Mouse (Mus musculus): ENCODE results near the gene Tlk1. TPM values are rescaled to one million over a fixed set of nuclear protein-coding genes. Genes with fewer than 3 reads are reported as not detected.
"Not testable (repeated sequence)": the region's sequence is repeated elsewhere in the genome, so short reads cannot be mapped to it uniquely, and the experiment has no call there.

Tlk1 gene
- polyA plus RNA-seq, 1 experiment from 2014 or later: 53.9 TPM

DNA sequence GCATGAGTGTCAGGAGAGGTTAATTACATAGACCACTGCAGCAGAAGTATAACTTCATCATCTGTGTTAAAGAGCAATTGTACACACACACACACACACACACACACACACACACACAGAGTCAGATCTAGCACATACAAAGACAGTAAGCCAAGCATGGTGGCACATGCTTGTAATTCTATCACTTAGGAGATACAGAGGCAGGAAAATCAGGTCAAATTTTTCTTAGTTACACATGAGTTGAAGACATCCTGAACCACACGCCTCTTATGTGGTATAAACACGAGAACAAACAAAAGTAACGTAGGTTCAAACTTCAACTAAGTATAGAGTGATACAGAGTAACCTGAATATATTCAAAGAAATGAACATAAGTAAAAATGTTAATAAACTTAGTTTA is 15.6 kb downstream of the Tlk1 start:
- Histone ChIP-seq H3K27me3 (replicated peaks) (no peaks in the 10 kb centered on the region), H3K4me2 (no peak overlapping the region), H3K9me3 (replicated peaks) (no peaks in the 10 kb centered on the region), H3K36me3 (peaks cover 15% of the 10 kb centered on the region), H3K4me1 (peaks cover 37% of the 10 kb centered on the region), H3K4me3 (no peak overlapping the region), H3K27ac (no peak overlapping the region), H3K9ac (no peak overlapping the region)
- WGBS (ENCODE audit: insufficient replicate concordance): 84% methylated on average over 3 of the region's 3 CpGs
- ATAC-seq: no peak

DNA sequence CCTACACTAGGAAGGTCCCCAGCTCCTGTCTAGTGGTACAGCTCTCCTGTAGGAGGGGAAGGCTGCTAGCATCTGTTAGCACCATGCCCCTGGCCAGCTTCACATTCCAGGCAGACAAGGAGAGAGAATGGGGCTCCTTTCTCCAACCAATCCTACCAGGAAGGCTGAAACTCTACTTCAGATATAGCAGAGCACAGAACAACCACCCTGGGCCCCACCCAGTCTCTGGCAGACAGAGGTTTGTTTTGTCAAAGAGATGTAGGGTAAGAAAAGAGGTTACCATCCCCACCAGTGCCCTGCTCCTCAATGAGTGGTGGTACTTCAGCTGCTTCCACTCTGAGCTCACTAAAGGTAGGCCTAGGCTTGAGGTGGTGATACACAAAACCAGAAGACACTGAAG is 16.8 kb downstream of the Tlk1 start:
- H3K36me3 ChIP-seq: peaks cover 25% of the 10 kb centered on the region
- H3K4me1 ChIP-seq: peaks cover 41% of the 10 kb centered on the region
- H3K4me3 ChIP-seq: no peak overlapping the region
- no peak overlapping the region for H3K9ac ChIP-seq
- no peaks in the 10 kb centered on the region for H3K9me3 ChIP-seq (replicated peaks)
- no peak overlapping the region for H3K27ac ChIP-seq
- H3K27me3 ChIP-seq (replicated peaks): no peaks in the 10 kb centered on the region
- H3K4me2 ChIP-seq: no peak overlapping the region
- ATAC-seq: no peak

DNA sequence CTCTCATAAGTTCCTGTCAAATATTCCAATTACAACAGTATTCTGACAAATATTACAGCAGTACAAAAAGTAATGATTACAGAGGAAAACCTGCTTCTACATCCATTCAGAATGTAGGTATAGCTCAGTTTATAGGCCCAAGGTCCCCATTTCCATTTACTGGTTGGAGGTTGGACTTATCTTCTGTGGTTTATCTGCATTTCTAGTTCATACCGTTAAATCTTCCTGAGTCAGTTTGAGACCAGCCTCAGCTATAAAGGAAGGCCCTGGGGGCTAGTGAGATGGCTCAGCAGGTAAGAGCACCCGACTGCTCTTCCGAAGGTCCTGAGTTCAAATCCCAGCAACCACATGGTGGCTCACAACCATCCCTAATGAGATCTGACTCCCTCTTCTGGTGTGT is 17.9 kb downstream of the Tlk1 start:
- H3K4me1 ChIP-seq: peaks cover 46% of the 10 kb centered on the region
- H3K4me3 ChIP-seq; H3K9ac ChIP-seq; ATAC-seq; H3K27me3 ChIP-seq (replicated peaks); H3K9me3 ChIP-seq (replicated peaks); H3K4me2 ChIP-seq; H3K27ac ChIP-seq: not testable (repeated sequence)
- peaks cover 29% of the 10 kb centered on the region for H3K36me3 ChIP-seq
- 59% methylated on average over 3 of the region's 3 CpGs for WGBS (ENCODE audit: insufficient replicate concordance)

DNA sequence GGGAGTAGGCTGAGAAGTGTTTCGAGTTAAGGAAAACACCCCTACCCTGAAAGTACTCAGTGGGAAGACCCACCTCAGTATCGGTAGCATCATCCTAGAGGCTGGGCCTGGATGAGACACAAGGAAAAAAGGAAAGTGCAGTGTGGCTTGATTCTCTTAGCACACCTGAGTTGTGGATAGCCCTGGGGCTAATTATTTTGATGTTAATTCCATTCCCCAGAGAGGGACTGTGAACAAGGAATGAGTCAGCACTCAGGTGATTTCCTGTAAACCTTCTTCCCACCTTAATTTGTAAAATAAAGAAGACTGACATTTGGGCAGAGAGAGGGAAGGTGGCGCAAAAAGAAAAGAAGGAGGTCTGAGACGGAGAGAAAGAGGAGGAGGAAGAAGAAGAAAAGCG is 19.5 kb downstream of the Tlk1 start:
- Histone ChIP-seq H3K36me3 (peaks cover 42% of the 10 kb centered on the region), H3K4me1 (peaks cover 52% of the 10 kb centered on the region), H3K9ac (no peak overlapping the region), H3K27ac (no peak overlapping the region), H3K9me3 (replicated peaks) (no peaks in the 10 kb centered on the region), H3K27me3 (replicated peaks) (no peaks in the 10 kb centered on the region), H3K4me2 (no peak overlapping the region), H3K4me3 (no peak overlapping the region)
- WGBS (ENCODE audit: insufficient replicate concordance): 95% methylated on average over 5 of the region's 5 CpGs
- no peak for ATAC-seq

DNA sequence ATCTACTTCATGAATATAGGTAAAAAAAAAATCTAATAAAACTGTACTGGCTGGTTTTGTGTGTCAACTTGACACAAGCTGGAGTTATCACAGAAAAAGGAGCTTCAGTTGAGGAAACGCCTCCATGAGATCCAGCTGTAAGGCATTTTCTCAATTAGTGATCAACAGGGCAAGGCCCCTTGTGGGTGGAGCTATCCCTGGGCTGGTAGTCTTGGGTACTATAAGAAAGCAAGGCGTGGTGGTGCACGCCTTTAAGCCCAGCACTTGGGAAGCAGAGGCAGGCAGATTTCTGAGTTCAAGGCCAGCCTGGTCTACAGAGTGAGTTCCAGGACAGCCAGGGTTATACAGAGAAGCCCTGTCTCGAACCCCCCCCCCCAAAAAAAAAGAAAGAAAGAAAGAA is 21.8 kb downstream of the Tlk1 start:
- H3K9ac ChIP-seq; H3K27ac ChIP-seq; H3K27me3 ChIP-seq (replicated peaks); H3K9me3 ChIP-seq (replicated peaks); H3K4me3 ChIP-seq; H3K4me2 ChIP-seq; ATAC-seq: not testable (repeated sequence)
- Histone ChIP-seq H3K36me3 (peaks cover 48% of the 10 kb centered on the region), H3K4me1 (peaks cover 43% of the 10 kb centered on the region)
- WGBS (ENCODE audit: insufficient replicate concordance): 71% methylated on average over 4 of the region's 4 CpGs

DNA sequence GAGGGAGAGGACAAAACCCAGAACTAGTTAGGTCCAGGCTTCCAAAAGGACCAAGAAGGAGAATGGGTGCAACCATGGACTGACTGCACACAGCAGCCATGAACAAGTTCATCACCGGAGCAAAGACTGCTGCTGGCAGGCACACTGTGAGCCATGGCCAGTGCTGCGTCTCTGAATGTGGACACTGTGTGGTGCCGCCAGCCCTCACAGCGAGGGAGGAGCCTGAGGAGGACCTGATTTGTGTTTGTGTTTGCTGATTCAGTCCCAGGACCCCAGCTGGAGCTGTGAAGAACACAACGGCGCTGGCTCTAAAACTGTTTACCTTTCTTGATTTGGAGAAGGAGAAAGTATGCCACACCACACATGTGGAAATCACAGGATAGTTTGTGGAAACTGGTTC is 22.9 kb downstream of the Tlk1 start:
- Histone ChIP-seq H3K36me3 (peaks cover 48% of the 10 kb centered on the region), H3K4me3 (no peak overlapping the region), H3K27me3 (replicated peaks) (no peaks in the 10 kb centered on the region), H3K27ac (no peak overlapping the region), H3K9ac (no peak overlapping the region), H3K4me1 (peaks cover 36% of the 10 kb centered on the region), H3K9me3 (replicated peaks) (no peaks in the 10 kb centered on the region), H3K4me2 (no peak overlapping the region)
- no peak for ATAC-seq
- 68% methylated on average over 6 of the region's 6 CpGs for WGBS (ENCODE audit: insufficient replicate concordance)

DNA sequence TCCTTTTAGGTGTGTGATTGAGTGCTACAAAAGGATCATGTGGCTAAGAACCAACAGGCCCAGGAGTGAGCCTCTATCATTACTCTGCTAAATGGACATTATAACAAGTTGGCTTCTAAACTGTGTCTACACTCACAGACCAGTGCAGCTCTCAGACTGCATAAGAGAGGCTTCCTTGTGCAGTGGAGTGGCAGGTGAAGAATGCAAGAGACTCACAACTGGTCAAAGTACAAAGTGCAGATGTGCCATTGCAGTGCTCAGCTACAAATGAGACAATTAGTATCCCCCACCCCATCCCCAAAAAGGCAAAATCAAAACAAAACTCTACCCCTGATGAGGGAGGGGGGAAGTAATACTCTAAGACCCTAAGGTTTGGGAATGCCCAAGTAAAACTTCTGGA is 24.0 kb downstream of the Tlk1 start:
- Histone ChIP-seq H3K9me3 (replicated peaks) (no peaks in the 10 kb centered on the region), H3K4me2 (no peak overlapping the region), H3K4me3 (no peak overlapping the region), H3K27ac (no peak overlapping the region), H3K4me1 (peaks cover 36% of the 10 kb centered on the region), H3K9ac (no peak overlapping the region), H3K36me3 (peaks cover 56% of the 10 kb centered on the region), H3K27me3 (replicated peaks) (no peaks in the 10 kb centered on the region)
- ATAC-seq: no peak

DNA sequence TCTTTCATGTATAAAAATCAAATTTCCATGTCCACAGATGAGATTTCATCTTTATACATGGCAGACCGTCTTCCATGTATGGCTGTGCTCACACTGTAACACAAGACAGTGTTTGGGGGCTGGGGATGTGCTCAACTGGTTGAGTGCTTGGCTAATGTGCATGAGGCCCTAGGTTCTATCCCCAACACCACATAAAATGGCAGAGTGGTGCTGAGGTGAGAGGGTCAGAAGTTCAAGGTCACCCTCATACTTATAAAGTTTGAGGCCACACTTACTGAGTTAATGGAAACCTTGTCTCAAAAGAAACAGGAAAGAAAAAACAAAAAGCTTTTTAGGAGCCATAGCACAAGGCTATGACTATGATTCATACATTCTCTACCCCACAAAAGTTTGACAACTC is 25.1 kb downstream of the Tlk1 start:
- Histone ChIP-seq H3K9ac (no peak overlapping the region), H3K4me2 (no peak overlapping the region), H3K27ac (no peak overlapping the region), H3K36me3 (peaks cover 47% of the 10 kb centered on the region), H3K9me3 (replicated peaks) (no peaks in the 10 kb centered on the region), H3K4me3 (no peak overlapping the region), H3K4me1 (peaks cover 36% of the 10 kb centered on the region), H3K27me3 (replicated peaks) (no peaks in the 10 kb centered on the region)
- ATAC-seq: no peak
- 90% methylated on average over 1 of the region's 1 CpGs for WGBS (ENCODE audit: insufficient replicate concordance)

DNA sequence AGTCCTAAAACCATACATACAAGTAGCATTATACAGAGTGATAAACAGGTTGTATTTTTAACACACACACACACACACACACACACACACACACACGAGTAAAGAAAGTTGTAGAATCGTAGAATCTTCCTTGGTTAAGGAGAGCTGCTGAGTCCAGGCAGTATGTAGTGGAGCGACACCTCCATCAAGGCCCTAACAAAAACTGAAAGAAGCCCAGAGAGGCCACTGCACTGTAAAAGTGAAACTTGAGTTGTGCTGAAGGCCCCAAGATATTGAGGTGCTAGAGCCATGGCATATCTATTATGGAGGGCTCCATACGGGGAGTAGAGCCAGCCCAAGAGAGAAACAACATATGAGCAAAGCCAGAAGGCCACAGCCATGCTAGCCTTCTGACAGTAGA is 32.3 kb downstream of the Tlk1 start:
- Histone ChIP-seq H3K9me3 (replicated peaks) (no peaks in the 10 kb centered on the region), H3K9ac (no peak overlapping the region), H3K36me3 (peaks cover 30% of the 10 kb centered on the region), H3K4me3 (no peak overlapping the region), H3K27ac (no peak overlapping the region), H3K27me3 (replicated peaks) (no peaks in the 10 kb centered on the region), H3K4me1 (peaks cover 21% of the 10 kb centered on the region), H3K4me2 (no peak overlapping the region)
- ATAC-seq: no peak
- 82% methylated on average over 4 of the region's 4 CpGs for WGBS (ENCODE audit: insufficient replicate concordance)

DNA sequence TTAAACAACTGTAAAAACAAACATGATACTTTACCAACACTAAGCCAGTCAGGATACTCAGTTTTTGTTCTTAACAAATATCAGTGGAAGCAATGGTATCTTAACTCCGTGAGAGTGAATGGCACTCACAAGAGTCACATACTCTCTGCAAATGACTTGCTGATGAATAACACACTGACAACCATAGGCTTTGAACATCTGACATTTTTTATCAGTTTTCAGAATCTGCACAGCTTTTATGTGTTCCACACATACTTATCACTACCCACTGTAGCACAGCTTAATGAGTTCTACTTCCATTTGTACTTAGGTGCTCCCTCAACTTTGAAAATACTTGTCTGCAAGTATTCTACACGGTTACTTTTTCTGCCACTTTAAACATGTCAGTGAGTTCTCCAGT is 35.3 kb downstream of the Tlk1 start:
- 79% methylated on average over 2 of the region's 2 CpGs for WGBS (ENCODE audit: insufficient replicate concordance)

DNA sequence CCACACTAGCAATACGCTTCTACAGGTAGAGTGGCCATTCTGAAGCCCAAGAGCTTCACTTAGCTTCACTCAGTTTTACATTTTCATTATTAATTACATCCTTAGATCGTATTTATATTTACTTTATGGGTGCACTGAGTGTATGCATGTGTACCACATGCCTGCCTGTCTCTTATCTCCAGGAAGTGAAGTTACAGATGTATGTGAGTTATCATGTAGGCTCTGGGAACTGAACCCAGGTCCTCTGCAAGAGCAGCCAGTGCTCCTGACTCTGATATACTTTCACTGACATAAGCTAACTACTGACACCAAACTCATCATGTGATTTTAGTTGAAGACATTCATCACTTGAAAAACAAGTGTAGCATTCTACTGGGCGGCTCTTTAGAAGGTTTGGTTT is 36.2 kb downstream of the Tlk1 start:
- 78% methylated on average over 3 of the region's 3 CpGs for WGBS (ENCODE audit: insufficient replicate concordance)
- Histone ChIP-seq H3K36me3 (peaks cover 25% of the 10 kb centered on the region), H3K27me3 (replicated peaks) (no peaks in the 10 kb centered on the region), H3K9me3 (replicated peaks) (no peaks in the 10 kb centered on the region), H3K4me2 (no peak overlapping the region), H3K4me3 (no peak overlapping the region), H3K4me1 (peaks cover 29% of the 10 kb centered on the region), H3K9ac (no peak overlapping the region), H3K27ac (no peak overlapping the region)
- ATAC-seq: no peak

More for the DNA sequence above, 35.3 kb downstream of the Tlk1 start:
- Histone ChIP-seq H3K27ac (no peak overlapping the region), H3K9ac (no peak overlapping the region), H3K9me3 (replicated peaks) (no peaks in the 10 kb centered on the region), H3K27me3 (replicated peaks) (no peaks in the 10 kb centered on the region), H3K36me3 (peaks cover 31% of the 10 kb centered on the region), H3K4me1 (peaks cover 29% of the 10 kb centered on the region), H3K4me3 (no peak overlapping the region), H3K4me2 (no peak overlapping the region)
- ATAC-seq: no peak

DNA sequence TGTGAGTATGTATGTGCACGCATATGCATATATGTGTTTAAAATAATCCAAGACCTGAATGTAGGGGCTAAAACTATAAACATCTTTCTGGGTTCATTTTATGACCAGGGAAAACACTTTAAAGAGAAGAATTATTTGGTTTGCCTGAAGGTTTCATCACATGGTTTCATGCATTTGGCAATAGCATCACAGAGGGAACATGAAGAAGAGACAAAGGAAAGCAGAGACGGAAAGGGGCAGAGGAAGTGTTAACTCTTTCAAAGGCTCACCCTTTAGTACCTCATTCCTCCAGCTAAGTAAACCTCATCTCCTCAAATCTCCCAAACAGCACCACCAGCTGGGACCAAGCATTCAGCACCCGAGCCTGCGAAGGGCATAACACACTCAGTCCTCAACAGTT is 41.1 kb downstream of the Tlk1 start:
- Histone ChIP-seq H3K27ac (no peak overlapping the region), H3K4me1 (peaks cover 21% of the 10 kb centered on the region), H3K4me2 (no peak overlapping the region), H3K4me3 (no peak overlapping the region), H3K36me3 (peaks cover 40% of the 10 kb centered on the region), H3K9ac (no peak overlapping the region), H3K9me3 (replicated peaks) (no peaks in the 10 kb centered on the region), H3K27me3 (replicated peaks) (no peaks in the 10 kb centered on the region)
- ATAC-seq: no peak
- WGBS (ENCODE audit: insufficient replicate concordance): 85% methylated on average over 4 of the region's 4 CpGs

DNA sequence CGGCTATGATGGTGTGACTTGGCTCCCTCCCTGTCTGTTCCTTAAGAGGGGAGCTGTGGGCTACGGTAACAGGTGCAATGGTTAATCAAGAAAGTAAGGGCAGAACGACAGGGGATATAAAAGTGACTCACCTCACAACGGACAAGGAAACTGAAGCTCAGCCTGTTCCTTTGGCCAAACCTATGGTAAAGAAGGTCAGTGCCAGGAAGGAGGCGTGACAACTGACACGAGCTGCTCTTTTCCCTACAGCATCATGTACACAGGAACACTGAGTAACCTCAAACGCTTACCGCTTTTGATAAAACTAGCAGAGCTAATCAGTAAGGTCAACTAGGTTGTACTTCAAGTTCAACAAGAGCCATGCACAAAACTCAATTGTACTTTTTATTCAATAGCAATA is 42.0 kb downstream of the Tlk1 start:
- H3K9me3 ChIP-seq (replicated peaks): no peaks in the 10 kb centered on the region
- H3K4me3 ChIP-seq: no peak overlapping the region
- no peak overlapping the region for H3K27ac ChIP-seq
- WGBS (ENCODE audit: insufficient replicate concordance): 74% methylated on average over 8 of the region's 8 CpGs
- H3K27me3 ChIP-seq (replicated peaks): no peaks in the 10 kb centered on the region
- H3K36me3 ChIP-seq: peaks cover 46% of the 10 kb centered on the region
- H3K9ac ChIP-seq: no peak overlapping the region
- ATAC-seq: no peak
- H3K4me1 ChIP-seq: peaks cover 15% of the 10 kb centered on the region; the same call in 1 of the 2 replicates
- H3K4me2 ChIP-seq: no peak overlapping the region
